Mouse (Mus musculus) hindbrain, embryonic 13.5 days (tissue): ENCODE data around the gene Nptx1. TPM values are rescaled to one million over a fixed set of nuclear protein-coding genes. Genes with fewer than 3 reads are reported as not detected.
A peak's percentile ranks its signal among the peaks of the same experiment; 100 is the strongest.

ENCODE experiments used
- ATAC-seq: fragments of 200-750 bp; cut with Nextera tagmentation; 2 replicates; pipeline ENCODE4 v1.8.0; 2017; ENCODE audit warnings: moderate TSS enrichment; ENCODE audit not compliant: low FRiP score
- H3K27ac ChIP-seq: fragments of 300-500 bp; sonication (generic); 2 replicates; pipeline ENCODE4 v1.5.1; 2015; ENCODE audit warnings: inconsistent platforms, mild to moderate bottlenecking, moderate library complexity
- H3K27me3 ChIP-seq: fragments of 300-500 bp; sonication (generic); 2 replicates; pipeline ENCODE4 v1.6.1; 2015; ENCODE audit warnings: mild to moderate bottlenecking, inconsistent platforms
- H3K36me3 ChIP-seq: fragments of 300-500 bp; sonication (generic); 2 replicates; pipeline ENCODE4 v1.6.1; 2015; ENCODE audit warnings: mild to moderate bottlenecking, inconsistent platforms
- H3K4me1 ChIP-seq: fragments of 300-500 bp; sonication (generic); replicated peaks from 2 replicates; pipeline ENCODE4 v1.6.1; 2015; ENCODE audit warnings: inconsistent platforms
- H3K4me2 ChIP-seq: fragments of 300-500 bp; sonication (generic); 2 replicates; pipeline ENCODE4 v1.6.1; 2015; ENCODE audit warnings: inconsistent platforms, mild to moderate bottlenecking, moderate library complexity
- H3K4me3 ChIP-seq: fragments of 300-500 bp; sonication (generic); 2 replicates; pipeline ENCODE4 v1.5.1; 2015; ENCODE audit warnings: mild to moderate bottlenecking, inconsistent platforms
- H3K9ac ChIP-seq: fragments of 300-500 bp; sonication (generic); 2 replicates; pipeline ENCODE4 v1.6.1; 2015; ENCODE audit warnings: mild to moderate bottlenecking, inconsistent platforms
- H3K9me3 ChIP-seq: fragments of 300-500 bp; sonication (generic); 2 replicates; pipeline ENCODE4 v1.6.1; 2016; ENCODE audit warnings: inconsistent platforms
- WGBS: fragments of 180-500 bp; shearing (Covaris S2); methylation state at CpG from one replicate; pipeline ENCODE4 v1.1.7; 2015; 5-methylcytosine and 5-hydroxymethylcytosine counted together
- polyA plus RNA-seq: library from polyadenylated mRNA; unstranded; fragments of >200 nt; fragmentation: Nextera tagmentation; extraction: Ambion mirVana; gene quantifications from 2 replicates; pipeline ENCODE4 v1.2.1, GENCODE M21; 2015

Nptx1 gene
- polyA plus RNA-seq, 1 experiment from 2014 or later = 15.2 TPM

- ATAC-seq = no peak
Observed at GRCm38 (mm10) chr11:119516677-119517361, 30.7 kb downstream of the Nptx1 start.

GRCm38 (mm10) chr11:119515823-119516676, 31.5 kb downstream of the Nptx1 start:
- peak overlapping the region; percentile 49; the same call in 1 of the 2 replicates for H3K9ac ChIP-seq
- no peak overlapping the region; the same call in 1 of the 2 replicates for H3K4me2 ChIP-seq
- H3K27ac ChIP-seq = peak overlapping the region; percentile 92
- WGBS = 49% methylated on average over 16 of the region's 16 CpGs
- no peaks in the 10 kb centered on the region for H3K36me3 ChIP-seq
- H3K9me3 ChIP-seq = no peaks in the 10 kb centered on the region
- no peaks in the 10 kb centered on the region for H3K27me3 ChIP-seq
- peaks cover 55% of the 10 kb centered on the region for H3K4me1 ChIP-seq
- ATAC-seq = peak; percentile 6; the same call in 1 of the 2 replicates
- no peak overlapping the region for H3K4me3 ChIP-seq

More at GRCm38 (mm10) chr11:119516677-119517361, 30.7 kb downstream of the Nptx1 start:
- no peaks in the 10 kb centered on the region for H3K9me3 ChIP-seq
- H3K27me3 ChIP-seq = no peaks in the 10 kb centered on the region
- no peak overlapping the region for H3K9ac ChIP-seq
- H3K4me1 ChIP-seq = peaks cover 55% of the 10 kb centered on the region
- no peak overlapping the region for H3K4me3 ChIP-seq
- no peaks in the 10 kb centered on the region for H3K36me3 ChIP-seq
- no peak overlapping the region for H3K4me2 ChIP-seq
- peak overlapping the region; percentile 40; the same call in 1 of the 2 replicates for H3K27ac ChIP-seq
- WGBS = 64% methylated on average over 12 of the region's 12 CpGs

- no peaks in the 10 kb centered on the region for H3K9me3 ChIP-seq
- H3K4me2 ChIP-seq = peak overlapping the region; percentile 39
- no peaks in the 10 kb centered on the region for H3K27me3 ChIP-seq
- 3% methylated on average over 21 of the region's 21 CpGs for WGBS
- no peaks in the 10 kb centered on the region for H3K36me3 ChIP-seq
- peak overlapping the region; percentile 49 for H3K9ac ChIP-seq
- H3K4me3 ChIP-seq = peak overlapping the region; percentile 14
- peaks cover 64% of the 10 kb centered on the region for H3K4me1 ChIP-seq
- peak overlapping the region; percentile 92 for H3K27ac ChIP-seq
- ATAC-seq = peak; percentile 68
Observed at GRCm38 (mm10) chr11:119514967-119515636, 32.5 kb downstream of the Nptx1 start.

GRCm38 (mm10) chr11:119514108-119514860, 33.3 kb downstream of the Nptx1 start:
- 37% methylated on average over 16 of the region's 16 CpGs for WGBS
- Histone ChIP-seq H3K4me2 (peak overlapping the region; percentile 39), H3K4me1 (peaks cover 72% of the 10 kb centered on the region), H3K4me3 (no peak overlapping the region), H3K36me3 (no peaks in the 10 kb centered on the region), H3K27ac (peak overlapping the region; percentile 92), H3K9ac (peak overlapping the region; percentile 49), H3K27me3 (no peaks in the 10 kb centered on the region), H3K9me3 (no peaks in the 10 kb centered on the region)
- no peak for ATAC-seq

- Histone ChIP-seq H3K27me3 (no peaks in the 10 kb centered on the region), H3K4me1 (peaks cover 83% of the 10 kb centered on the region), H3K9me3 (no peaks in the 10 kb centered on the region), H3K36me3 (peaks cover 9% of the 10 kb centered on the region), H3K4me2 (no peak overlapping the region), H3K27ac (peak overlapping the region; percentile 92), H3K9ac (no peak overlapping the region), H3K4me3 (no peak overlapping the region)
- no peak for ATAC-seq
- WGBS = 47% methylated on average over 9 of the region's 9 CpGs
Observed at GRCm38 (mm10) chr11:119513038-119513659, 34.4 kb downstream of the Nptx1 start.

- 22% methylated on average over 5 of the region's 5 CpGs for WGBS
- ATAC-seq = peak; percentile 48; the same call in 1 of the 2 replicates
- peak overlapping the region; percentile 83 for H3K27ac ChIP-seq
Observed at GRCm38 (mm10) chr11:119509165-119509776, 38.3 kb downstream of the Nptx1 start.

GRCm38 (mm10) chr11:119507772-119508171, 39.8 kb downstream of the Nptx1 start:
- ATAC-seq = no peak

More at GRCm38 (mm10) chr11:119509165-119509776, 38.3 kb downstream of the Nptx1 start:
- peak overlapping the region; percentile 35; the same call in 1 of the 2 replicates for H3K9ac ChIP-seq
- peaks cover 61% of the 10 kb centered on the region for H3K4me1 ChIP-seq
- no peaks in the 10 kb centered on the region for H3K27me3 ChIP-seq
- H3K9me3 ChIP-seq = no peaks in the 10 kb centered on the region
- H3K36me3 ChIP-seq = peaks cover 38% of the 10 kb centered on the region
- H3K4me3 ChIP-seq = no peak overlapping the region
- H3K4me2 ChIP-seq = no peak overlapping the region

GRCm38 (mm10) chr11:119506386-119506785, 41.2 kb downstream of the Nptx1 start:
- Histone ChIP-seq H3K9me3 (no peaks in the 10 kb centered on the region), H3K4me3 (no peak overlapping the region), H3K27ac (no peak overlapping the region), H3K36me3 (peaks cover 62% of the 10 kb centered on the region), H3K9ac (no peak overlapping the region), H3K27me3 (no peaks in the 10 kb centered on the region), H3K4me2 (no peak overlapping the region), H3K4me1 (peaks cover 38% of the 10 kb centered on the region)
- no peak for ATAC-seq
- WGBS = 92% methylated on average over 4 of the region's 4 CpGs

More at GRCm38 (mm10) chr11:119507772-119508171, 39.8 kb downstream of the Nptx1 start:
- Histone ChIP-seq H3K4me1 (peaks cover 46% of the 10 kb centered on the region), H3K9ac (peak overlapping the region; percentile 24; the same call in 1 of the 2 replicates), H3K27me3 (no peaks in the 10 kb centered on the region), H3K9me3 (no peaks in the 10 kb centered on the region), H3K4me2 (no peak overlapping the region), H3K36me3 (peaks cover 48% of the 10 kb centered on the region), H3K4me3 (no peak overlapping the region), H3K27ac (0 out of 2 replicates have a peak overlapping the region, but pooled peaks have one; percentile 83)
- WGBS = 84% methylated on average over 8 of the region's 8 CpGs

- no peak overlapping the region for H3K9ac ChIP-seq
- H3K4me1 ChIP-seq = peaks cover 14% of the 10 kb centered on the region
- peak; percentile 72 for ATAC-seq
- no peak overlapping the region for H3K4me3 ChIP-seq
- no peaks in the 10 kb centered on the region for H3K9me3 ChIP-seq
- H3K4me2 ChIP-seq = no peak overlapping the region
- peaks cover 86% of the 10 kb centered on the region for H3K36me3 ChIP-seq
- H3K27me3 ChIP-seq = no peaks in the 10 kb centered on the region
- H3K27ac ChIP-seq = 0 out of 2 replicates have a peak overlapping the region, but pooled peaks have one; percentile 6
Observed at GRCm38 (mm10) chr11:119503675-119504074, 43.9 kb downstream of the Nptx1 start.

GRCm38 (mm10) chr11:119500011-119500410, 47.5 kb downstream of the Nptx1 start:
- Histone ChIP-seq H3K4me3 (no peak overlapping the region), H3K9ac (no peak overlapping the region), H3K9me3 (no peaks in the 10 kb centered on the region), H3K36me3 (peaks cover 75% of the 10 kb centered on the region), H3K27ac (no peak overlapping the region), H3K27me3 (no peaks in the 10 kb centered on the region), H3K4me2 (no peak overlapping the region), H3K4me1 (peaks cover 7% of the 10 kb centered on the region)
- WGBS = 81% methylated on average over 2 of the region's 2 CpGs
- ATAC-seq = no peak

GRCm38 (mm10) chr11:119499297-119499696, 48.3 kb downstream of the Nptx1 start:
- no peak overlapping the region for H3K27ac ChIP-seq
- H3K36me3 ChIP-seq = peaks cover 69% of the 10 kb centered on the region
- H3K4me2 ChIP-seq = no peak overlapping the region
- ATAC-seq = no peak
- no peak overlapping the region for H3K9ac ChIP-seq
- peaks cover 8% of the 10 kb centered on the region for H3K4me1 ChIP-seq
- H3K4me3 ChIP-seq = no peak overlapping the region
- H3K9me3 ChIP-seq = no peaks in the 10 kb centered on the region
- WGBS = 96% methylated on average over 4 of the region's 4 CpGs
- no peaks in the 10 kb centered on the region for H3K27me3 ChIP-seq
